Mouse (Mus musculus): Measurements from ENCODE around the gene Diablo. TPM values are rescaled to one million over a fixed set of nuclear protein-coding genes. Genes with fewer than 3 reads are reported as not detected.
A peak's percentile ranks its signal among the peaks of the same experiment; 100 is the strongest.
"Not testable (repeated sequence)": the region's sequence is repeated elsewhere in the genome, so short reads cannot be mapped to it uniquely, and the experiment has no call there.

The Diablo gene
- polyA plus RNA-seq, 1 experiment from 2014 or later: 125 TPM

DNA sequence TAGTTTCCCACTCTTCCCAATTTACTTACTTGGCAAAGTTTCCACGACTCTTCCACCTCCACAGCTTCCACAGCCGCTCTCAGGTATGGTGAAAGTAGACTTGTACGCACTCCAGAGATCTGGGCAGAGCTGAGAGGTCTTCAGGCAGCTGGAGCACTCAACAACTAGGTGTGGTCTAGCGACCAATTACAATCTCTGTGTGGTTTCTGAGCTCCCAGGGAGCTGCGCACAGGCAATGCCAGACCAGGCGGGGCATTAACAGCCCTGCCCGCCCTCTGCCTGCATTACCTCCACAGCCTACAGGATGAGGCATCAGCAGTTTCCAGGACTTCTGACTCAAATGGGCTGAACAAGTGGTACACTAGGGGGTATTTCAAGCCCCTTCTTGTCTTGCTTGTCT is 1.3 kb upstream of the Diablo start, which contains the start of gene Gm49027:
Gene Gm49027 (minus strand): TSS at position 208 of the 400 bp plus-strand sequence.
- peak within 1 kb of the TSS; percentile 29; the same call in 1 of the 2 replicates for H3K9ac ChIP-seq
- H3K36me3 ChIP-seq: peaks cover 17% of the 10 kb centered on the region
- WGBS: 81% methylated on average over 7 of the region's 7 CpGs
- H3K27ac ChIP-seq: 0 out of 2 replicates have a peak within 1 kb of the TSS, but pooled peaks have one; percentile 48
- H3K9me3 ChIP-seq: no peaks in the 10 kb centered on the region
- peaks cover 20% of the 10 kb centered on the region for H3K4me1 ChIP-seq
- H3K27me3 ChIP-seq: no peaks in the 10 kb centered on the region
- no peak for ATAC-seq (ENCODE audit: insufficient number of reproducible peaks, insufficient read depth, low FRiP score, low TSS enrichment)
- H3K4me2 ChIP-seq (replicated peaks): peak within 1 kb of the TSS; percentile 80
- peak within 1 kb of the TSS; percentile 88 for H3K4me3 ChIP-seq

DNA sequence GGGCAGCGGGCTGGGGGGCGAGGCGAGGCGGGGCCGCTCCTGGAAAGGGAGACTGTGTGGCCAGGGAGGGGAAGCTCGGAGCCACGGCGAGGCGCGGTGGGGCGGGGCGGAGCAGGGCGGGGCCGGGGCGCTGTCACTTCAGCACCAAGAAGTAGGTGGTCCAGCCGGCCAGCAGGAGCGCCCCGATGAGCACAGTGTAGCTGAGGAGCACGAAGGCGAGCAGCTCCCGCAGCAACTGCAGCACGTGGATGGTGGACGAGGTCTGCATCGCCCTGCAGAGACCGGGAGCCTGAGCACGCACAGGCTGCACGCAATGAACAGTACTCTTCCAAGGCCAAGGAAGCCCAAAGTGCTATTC is 396 bp upstream of the Diablo start:
- Histone ChIP-seq H3K4me3 (peak overlapping the region; percentile 88), H3K9me3 (no peaks in the 10 kb centered on the region), H3K9ac (peak overlapping the region; percentile 29; the same call in 1 of the 2 replicates), H3K4me2 (replicated peaks) (peak overlapping the region; percentile 80), H3K27me3 (no peaks in the 10 kb centered on the region), H3K4me1 (peaks cover 20% of the 10 kb centered on the region), H3K27ac (0 out of 2 replicates have a peak overlapping the region, but pooled peaks have one; percentile 48), H3K36me3 (peaks cover 16% of the 10 kb centered on the region; the same call in 1 of the 2 replicates)
- under 1% methylated on average over 24 of the region's 27 CpGs for WGBS
- peak; percentile 93 for ATAC-seq (ENCODE audit: insufficient number of reproducible peaks, insufficient read depth, low FRiP score, low TSS enrichment)

DNA sequence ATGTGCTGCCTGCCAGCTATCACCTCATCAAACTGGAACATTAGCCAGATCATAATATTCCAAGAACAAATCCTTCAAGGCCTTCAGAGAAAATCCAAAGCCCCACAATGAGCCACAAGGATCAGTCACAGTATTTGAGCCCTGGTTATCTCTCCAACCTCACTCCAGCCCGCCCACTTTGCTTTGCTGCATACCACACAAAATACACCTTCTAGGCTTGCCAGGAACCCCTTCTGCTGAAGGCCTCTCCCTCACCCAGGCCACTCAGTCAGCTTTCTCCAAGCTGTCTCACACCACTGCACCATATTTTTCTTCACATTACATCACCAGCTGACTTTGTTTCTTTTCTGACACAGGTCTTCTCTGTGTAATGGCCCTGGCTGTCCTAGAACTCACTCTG is 1.8 kb downstream of the Diablo start:
- Histone ChIP-seq H3K36me3 (peaks cover 19% of the 10 kb centered on the region), H3K27ac (no peak overlapping the region), H3K9ac (no peak overlapping the region), H3K9me3 (no peaks in the 10 kb centered on the region), H3K4me1 (peaks cover 20% of the 10 kb centered on the region), H3K4me2 (replicated peaks) (no peak overlapping the region), H3K27me3 (no peaks in the 10 kb centered on the region), H3K4me3 (no peak overlapping the region)
- ATAC-seq (ENCODE audit: insufficient number of reproducible peaks, insufficient read depth, low FRiP score, low TSS enrichment): no peak
- WGBS: 91% methylated on average over 1 of the region's 1 CpGs

DNA sequence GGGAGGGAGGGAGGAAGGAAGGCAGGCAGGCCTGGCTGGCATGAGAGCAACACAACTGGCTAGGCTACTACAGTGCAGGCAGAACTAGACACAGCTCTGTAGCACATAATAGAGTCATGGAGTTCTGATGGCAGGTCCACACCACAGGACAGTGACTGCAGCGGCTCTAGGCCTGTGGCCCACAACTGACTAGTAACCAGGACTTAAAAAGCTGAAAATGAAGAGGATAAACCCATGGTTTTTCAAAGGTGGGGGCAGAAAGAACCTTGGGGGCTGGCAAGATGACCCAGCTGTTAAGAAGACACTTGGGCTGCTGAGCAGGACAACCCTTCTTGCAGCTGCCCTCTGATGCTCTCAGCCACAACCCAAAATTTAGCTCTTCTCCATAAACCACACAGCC is 2.4 kb downstream of the Diablo start:
- Histone ChIP-seq H3K36me3 (peaks cover 24% of the 10 kb centered on the region), H3K27me3 (no peaks in the 10 kb centered on the region), H3K27ac (no peak overlapping the region), H3K4me3 (no peak overlapping the region), H3K4me2 (replicated peaks) (no peak overlapping the region), H3K4me1 (peaks cover 20% of the 10 kb centered on the region), H3K9ac (no peak overlapping the region), H3K9me3 (no peaks in the 10 kb centered on the region)
- ATAC-seq (ENCODE audit: insufficient number of reproducible peaks, insufficient read depth, low FRiP score, low TSS enrichment): no peak
- WGBS: 91% methylated on average over 1 of the region's 1 CpGs

DNA sequence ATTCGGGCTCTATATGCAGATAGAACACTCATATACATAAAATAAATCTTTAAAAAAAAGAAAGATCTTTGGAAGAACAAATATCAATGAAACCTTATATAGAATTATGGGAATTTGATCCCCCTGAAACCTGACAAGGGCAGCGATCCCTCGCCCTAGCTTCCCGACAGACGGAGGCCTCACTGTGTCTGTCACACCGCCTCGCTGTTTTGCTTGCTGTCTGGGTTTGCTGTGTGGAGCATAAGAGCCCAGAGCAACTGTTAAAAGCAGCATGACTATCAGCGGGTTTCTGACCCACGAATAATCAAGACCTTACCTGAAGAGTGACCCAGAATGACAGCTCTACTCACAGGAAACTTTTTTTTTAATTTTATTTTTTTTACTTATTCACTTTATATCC is 3.3 kb downstream of the Diablo start:
- Histone ChIP-seq H3K4me3 (no peak overlapping the region), H3K36me3 (peaks cover 34% of the 10 kb centered on the region), H3K4me1 (peaks cover 20% of the 10 kb centered on the region), H3K4me2 (replicated peaks) (no peak overlapping the region), H3K27me3 (no peaks in the 10 kb centered on the region), H3K9ac (no peak overlapping the region), H3K9me3 (no peaks in the 10 kb centered on the region), H3K27ac (no peak overlapping the region)
- 82% methylated on average over 9 of the region's 9 CpGs for WGBS
- ATAC-seq (ENCODE audit: insufficient number of reproducible peaks, insufficient read depth, low FRiP score, low TSS enrichment): no peak

DNA sequence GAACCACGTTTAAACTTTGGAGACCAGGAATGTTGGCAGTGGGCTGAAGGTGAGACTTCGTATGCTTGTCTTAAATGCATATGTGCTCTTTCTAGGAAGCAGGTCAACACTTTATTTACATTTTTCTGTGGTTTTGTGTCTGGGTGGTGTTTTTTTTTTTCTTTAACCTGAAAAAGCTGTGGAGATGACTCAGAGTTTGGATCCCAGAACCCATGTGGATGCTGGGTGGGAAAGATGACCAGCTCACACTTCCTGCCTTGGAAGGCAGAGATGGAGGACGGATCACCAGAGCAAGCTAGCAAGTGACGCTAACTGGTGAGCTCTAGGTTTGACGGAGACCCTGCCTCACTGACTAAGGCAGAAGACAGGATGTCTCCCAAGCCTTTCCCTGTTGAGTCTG is 9.1 kb downstream of the Diablo start:
- Histone ChIP-seq H3K36me3 (peaks cover 62% of the 10 kb centered on the region), H3K9ac (no peak overlapping the region), H3K4me1 (peaks cover 4% of the 10 kb centered on the region; the same call in 1 of the 2 replicates), H3K4me2 (replicated peaks) (no peak overlapping the region), H3K9me3 (no peaks in the 10 kb centered on the region), H3K27ac (no peak overlapping the region), H3K27me3 (no peaks in the 10 kb centered on the region), H3K4me3 (no peak overlapping the region)
- WGBS: 94% methylated on average over 5 of the region's 5 CpGs
- ATAC-seq (ENCODE audit: insufficient number of reproducible peaks, insufficient read depth, low FRiP score, low TSS enrichment): no peak

DNA sequence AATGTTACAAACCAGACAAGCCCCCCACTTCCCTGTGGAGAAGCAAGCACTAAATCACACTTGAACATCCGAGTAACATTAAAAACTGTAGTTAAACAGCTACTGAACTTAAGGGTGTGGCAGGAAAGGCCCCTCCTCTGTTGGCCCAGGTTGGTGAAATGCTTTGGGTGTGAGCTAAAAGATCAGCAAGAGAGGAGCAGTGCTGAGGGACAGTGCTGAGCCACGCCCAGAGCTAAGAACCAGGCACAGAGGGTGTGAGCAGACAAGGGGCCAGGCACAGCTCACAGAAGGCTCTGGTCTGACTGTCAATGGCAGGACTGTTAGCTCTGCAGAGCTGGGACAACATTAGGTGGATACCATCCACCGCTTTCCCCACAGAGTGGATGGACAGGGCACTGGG is 11.9 kb downstream of the Diablo start:
- 79% methylated on average over 3 of the region's 3 CpGs for WGBS
- Histone ChIP-seq H3K4me2 (replicated peaks) (no peak overlapping the region), H3K36me3 (peaks cover 44% of the 10 kb centered on the region), H3K4me3 (no peak overlapping the region), H3K9me3 (no peaks in the 10 kb centered on the region), H3K27ac (no peak overlapping the region), H3K9ac (no peak overlapping the region), H3K4me1 (peaks cover 20% of the 10 kb centered on the region), H3K27me3 (peaks cover 2% of the 10 kb centered on the region; the same call in 1 of the 2 replicates)
- ATAC-seq (ENCODE audit: insufficient number of reproducible peaks, insufficient read depth, low FRiP score, low TSS enrichment): no peak

DNA sequence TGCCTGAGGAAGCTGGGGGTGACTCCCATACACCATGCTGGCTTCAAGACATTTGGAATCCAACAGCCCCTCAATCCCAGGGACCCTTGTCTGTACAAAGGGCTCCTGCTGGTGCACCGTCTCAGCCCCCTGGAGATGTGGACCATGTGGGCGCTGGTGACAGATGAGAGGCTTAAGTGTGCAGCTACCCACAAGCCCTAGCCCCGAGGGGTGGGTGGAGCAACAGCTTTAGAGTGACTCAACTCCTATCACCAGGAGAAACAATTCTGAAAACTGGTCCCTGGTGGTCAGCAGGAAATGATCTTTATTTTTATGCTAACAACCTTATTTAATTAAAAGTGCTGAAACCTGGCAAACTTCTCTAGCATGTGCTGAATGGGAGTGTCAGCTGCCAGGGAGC is 12.6 kb downstream of the Diablo start:
- H3K9ac ChIP-seq; H3K4me3 ChIP-seq; ATAC-seq (ENCODE audit: insufficient number of reproducible peaks, insufficient read depth, low FRiP score, low TSS enrichment); H3K27me3 ChIP-seq; H3K9me3 ChIP-seq; H3K27ac ChIP-seq; H3K4me2 ChIP-seq (replicated peaks): not testable (repeated sequence)
- H3K36me3 ChIP-seq: peaks cover 37% of the 10 kb centered on the region
- 82% methylated on average over 3 of the region's 3 CpGs for WGBS
- peaks cover 20% of the 10 kb centered on the region for H3K4me1 ChIP-seq

DNA sequence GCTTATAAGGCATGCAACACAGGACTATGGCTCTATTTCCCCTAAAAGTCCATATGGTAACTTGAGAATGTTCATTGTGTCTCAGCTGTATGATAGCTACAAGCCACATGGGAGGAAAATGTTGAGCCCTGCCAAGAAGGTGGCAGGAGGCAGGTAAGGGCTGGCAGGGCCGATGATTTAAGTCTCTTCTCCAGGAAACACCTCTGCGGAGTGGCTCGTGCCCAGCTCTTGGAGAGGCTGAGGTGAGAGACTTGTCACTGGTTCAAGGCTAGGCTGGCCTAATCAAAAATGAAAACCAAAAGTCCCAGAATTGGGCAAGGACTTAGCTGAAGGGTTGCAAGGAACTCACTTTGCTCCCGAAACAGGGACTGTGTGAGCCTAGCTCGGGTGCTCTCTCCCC is 13.8 kb downstream of the Diablo start, which contains the start of gene B3gnt4:
Gene B3gnt4 (plus strand): TSS at position 301 of the 400 bp plus-strand sequence.
- ATAC-seq (ENCODE audit: insufficient number of reproducible peaks, insufficient read depth, low FRiP score, low TSS enrichment): no peak
- Histone ChIP-seq H3K9me3 (no peaks in the 10 kb centered on the region), H3K4me3 (no peak within 1 kb of the TSS; the same call in 1 of the 2 replicates), H3K9ac (no peak within 1 kb of the TSS), H3K27me3 (peaks cover 13% of the 10 kb centered on the region), H3K27ac (no peak within 1 kb of the TSS), H3K4me1 (peaks cover 20% of the 10 kb centered on the region), H3K36me3 (peaks cover 24% of the 10 kb centered on the region), H3K4me2 (replicated peaks) (peak within 1 kb of the TSS; percentile 86; the same call in 1 of the 2 replicates)
- 82% methylated on average over 5 of the region's 5 CpGs for WGBS

DNA sequence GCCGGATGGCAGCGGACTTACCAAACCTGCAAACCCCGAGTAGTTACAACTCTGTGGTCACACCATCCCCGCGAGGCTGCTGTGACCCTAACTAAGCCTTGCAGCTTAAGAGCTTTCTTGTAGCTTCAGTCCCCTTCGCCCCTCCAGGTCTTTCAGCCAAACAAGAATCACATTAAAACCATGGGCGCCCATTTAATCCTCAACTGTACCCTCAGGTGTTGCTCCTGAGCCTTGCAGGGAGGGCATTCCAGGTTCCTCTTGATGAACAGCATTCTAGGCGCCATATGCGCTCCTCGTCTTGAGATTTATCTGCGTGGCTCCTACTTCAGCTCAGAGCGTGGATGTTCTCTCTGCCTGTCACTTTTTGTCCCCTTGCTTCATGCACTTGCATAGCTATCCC is 15.1 kb downstream of the Diablo start:
- 7% methylated on average over 12 of the region's 12 CpGs for WGBS
- peak overlapping the region; percentile 65 for H3K4me3 ChIP-seq
- peak overlapping the region; percentile 86 for H3K4me2 ChIP-seq (replicated peaks)
- peaks cover 13% of the 10 kb centered on the region for H3K27me3 ChIP-seq
- peak overlapping the region; percentile 61 for H3K9ac ChIP-seq
- H3K27ac ChIP-seq: no peak overlapping the region
- peaks cover 22% of the 10 kb centered on the region for H3K36me3 ChIP-seq
- H3K4me1 ChIP-seq: peaks cover 23% of the 10 kb centered on the region
- H3K9me3 ChIP-seq: no peaks in the 10 kb centered on the region
- no peak for ATAC-seq (ENCODE audit: insufficient number of reproducible peaks, insufficient read depth, low FRiP score, low TSS enrichment)

DNA sequence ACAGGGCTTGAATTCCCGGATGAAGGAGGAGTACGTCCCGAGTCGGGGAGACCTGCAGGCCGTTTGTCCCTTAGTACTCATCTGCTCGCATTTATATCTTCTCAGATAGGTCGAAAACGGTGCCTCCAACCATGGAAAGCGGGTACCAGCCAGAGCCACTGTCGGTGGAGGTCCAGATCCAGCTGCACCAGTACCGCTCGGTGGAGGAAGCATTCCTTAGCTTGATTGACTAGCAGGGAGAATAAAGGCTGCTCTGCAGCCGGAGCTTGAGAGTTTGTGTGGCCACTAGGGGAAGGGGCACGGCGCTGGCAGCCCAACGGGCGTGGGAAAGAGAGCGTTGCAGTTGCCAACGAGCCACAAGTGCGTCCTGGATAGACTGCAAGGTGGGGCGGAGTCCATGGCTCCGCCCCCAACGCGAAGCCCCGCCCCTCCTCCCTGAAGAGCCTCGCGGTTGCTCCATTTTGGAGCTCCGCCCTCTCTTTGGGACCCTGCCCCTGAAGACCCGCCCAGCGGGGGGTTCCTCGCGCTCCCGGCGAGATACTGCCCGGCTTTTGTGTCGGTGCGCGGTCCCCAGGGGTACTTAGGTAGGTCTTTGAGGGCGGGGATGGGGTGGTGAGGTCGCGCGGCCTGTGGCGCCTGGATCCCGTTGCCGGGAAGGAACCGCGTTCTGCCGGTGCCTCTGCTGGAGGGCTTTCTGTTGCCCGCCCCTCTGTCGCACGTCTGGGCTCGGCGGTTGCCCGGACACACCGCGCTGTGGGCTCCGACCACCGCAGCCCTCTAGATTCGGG is 15.8 kb downstream of the Diablo start:
- peaks cover 13% of the 10 kb centered on the region for H3K27me3 ChIP-seq
- peak; percentile 80 for ATAC-seq (ENCODE audit: insufficient number of reproducible peaks, insufficient read depth, low FRiP score, low TSS enrichment)
- peaks cover 23% of the 10 kb centered on the region for H3K4me1 ChIP-seq
- no peaks in the 10 kb centered on the region for H3K9me3 ChIP-seq
- H3K36me3 ChIP-seq: peaks cover 18% of the 10 kb centered on the region
- H3K9ac ChIP-seq: peak overlapping the region; percentile 61
- peak overlapping the region; percentile 86 for H3K4me2 ChIP-seq (replicated peaks)
- no peak overlapping the region for H3K27ac ChIP-seq
- peak overlapping the region; percentile 65 for H3K4me3 ChIP-seq
- 2% methylated on average over 59 of the region's 59 CpGs for WGBS

DNA sequence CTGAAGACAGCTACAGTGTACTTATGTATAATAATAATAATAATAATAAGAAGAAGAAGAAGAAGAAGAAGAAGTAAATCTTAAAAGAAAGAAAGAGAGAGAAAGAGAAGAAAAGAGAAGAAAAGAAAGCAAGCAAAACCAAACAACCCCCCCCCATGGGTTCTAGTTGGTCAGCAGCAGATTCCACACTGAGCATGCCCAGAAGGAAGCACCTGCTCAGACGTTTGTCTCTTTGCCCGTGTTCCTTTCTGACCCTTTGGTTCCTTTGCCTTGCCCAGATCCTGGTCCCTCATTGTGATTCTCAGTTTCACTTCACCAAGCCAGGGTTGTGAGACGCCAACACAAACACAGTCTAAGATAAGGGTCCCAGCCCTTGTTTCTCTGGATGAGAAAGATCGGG is 22.0 kb downstream of the Diablo start:
- Histone ChIP-seq H3K27ac (no peak overlapping the region), H3K4me2 (replicated peaks) (no peak overlapping the region), H3K9me3 (no peaks in the 10 kb centered on the region), H3K9ac (no peak overlapping the region), H3K36me3 (no peaks in the 10 kb centered on the region), H3K4me3 (no peak overlapping the region), H3K27me3 (peaks cover 10% of the 10 kb centered on the region), H3K4me1 (peaks cover 8% of the 10 kb centered on the region)
- WGBS: 71% methylated on average over 4 of the region's 4 CpGs
- no peak for ATAC-seq (ENCODE audit: insufficient number of reproducible peaks, insufficient read depth, low FRiP score, low TSS enrichment)
